Mouse (Mus musculus) forebrain, embryonic 15.5 days (tissue): ENCODE results near the gene Olfr71. TPM values are rescaled to one million over a fixed set of nuclear protein-coding genes. Genes with fewer than 3 reads are reported as not detected.

Source experiments
- ATAC-seq: fragments of 200-750 bp; cut with Nextera tagmentation; replicated peaks from 2 replicates; pipeline ENCODE4 v1.8.0; 2017; ENCODE audit warnings: mild to moderate bottlenecking, moderate TSS enrichment, moderate library complexity
- H3K27ac ChIP-seq: fragments of 300-500 bp; sonication (generic); replicated peaks from 2 replicates; pipeline ENCODE4 v1.5.1; 2015; ENCODE audit warnings: mild to moderate bottlenecking, inconsistent platforms
- H3K27me3 ChIP-seq: fragments of 300-500 bp; sonication (generic); 2 replicates; pipeline ENCODE4 v1.6.1; 2015; ENCODE audit warnings: inconsistent platforms
- H3K36me3 ChIP-seq: fragments of 300-500 bp; sonication (generic); 2 replicates; pipeline ENCODE4 v1.6.1; 2015; ENCODE audit warnings: mild to moderate bottlenecking, inconsistent platforms
- H3K4me1 ChIP-seq: fragments of 300-500 bp; sonication (generic); 2 replicates; pipeline ENCODE4 v1.6.1; 2015; ENCODE audit warnings: inconsistent platforms
- H3K4me2 ChIP-seq: fragments of 300-500 bp; sonication (generic); replicated peaks from 2 replicates; pipeline ENCODE4 v1.6.1; 2015; ENCODE audit warnings: mild to moderate bottlenecking, inconsistent platforms
- H3K4me3 ChIP-seq: fragments of 300-500 bp; sonication (generic); 2 replicates; pipeline ENCODE4 v1.5.1; 2015; ENCODE audit warnings: mild to moderate bottlenecking, inconsistent platforms
- H3K9ac ChIP-seq: fragments of 300-500 bp; sonication (generic); replicated peaks from 2 replicates; pipeline ENCODE4 v1.6.1; 2015; ENCODE audit warnings: mild to moderate bottlenecking, inconsistent platforms
- H3K9me3 ChIP-seq: fragments of 300-500 bp; sonication (generic); 2 replicates; pipeline ENCODE4 v1.6.1; 2016; ENCODE audit warnings: inconsistent platforms
- WGBS: fragments of 180-500 bp; shearing (Covaris S2); methylation state at CpG from one replicate; pipeline ENCODE4 v1.1.7; 2015; ENCODE audit warnings: mixed read lengths; 5-methylcytosine and 5-hydroxymethylcytosine counted together
- polyA plus RNA-seq: library from polyadenylated mRNA; unstranded; fragments of >200 nt; fragmentation: Nextera tagmentation; extraction: Ambion mirVana; gene quantifications from 2 replicates; pipeline ENCODE4 v1.2.1, GENCODE M21; 2015

The Olfr71 gene
- polyA plus RNA-seq, result not detected in 2 replicates

DNA sequence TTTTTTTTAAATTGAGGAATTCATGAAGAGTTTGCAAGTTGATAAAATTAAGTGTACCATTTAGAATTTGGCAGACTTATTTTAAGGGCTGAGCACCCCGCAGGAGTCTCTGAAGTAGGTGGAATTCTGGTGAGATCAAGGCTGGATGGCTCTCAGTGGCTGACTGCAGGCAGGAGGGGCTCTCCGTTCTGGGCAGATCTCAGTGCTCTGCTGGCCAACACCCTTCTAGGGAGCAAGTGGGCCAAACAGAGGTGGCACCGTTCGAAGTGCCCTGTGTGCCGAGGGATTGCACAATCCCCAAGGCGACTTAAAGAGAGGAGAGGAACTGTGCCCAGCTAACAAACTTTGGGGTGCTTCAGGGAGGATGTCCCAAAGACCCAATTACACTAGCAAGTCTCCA, at the start of gene Olfr71:
Gene Olfr71, minus strand, starts transcription at position 387 of the 400 bp plus-strand sequence.
- no peak within 1 kb of the TSS for H3K4me2 ChIP-seq
- H3K4me1 ChIP-seq, result peaks cover 5% of the 10 kb centered on the region
- H3K9me3 ChIP-seq, result no peaks in the 10 kb centered on the region
- H3K9ac ChIP-seq, result no peak within 1 kb of the TSS
- no peaks in the 10 kb centered on the region for H3K27me3 ChIP-seq
- no peaks in the 10 kb centered on the region for H3K36me3 ChIP-seq
- 79% methylated on average over 6 of the region's 6 CpGs for WGBS
- no peak within 1 kb of the TSS for H3K4me3 ChIP-seq
- no peak within 1 kb of the TSS for H3K27ac ChIP-seq
- no peak for ATAC-seq

DNA sequence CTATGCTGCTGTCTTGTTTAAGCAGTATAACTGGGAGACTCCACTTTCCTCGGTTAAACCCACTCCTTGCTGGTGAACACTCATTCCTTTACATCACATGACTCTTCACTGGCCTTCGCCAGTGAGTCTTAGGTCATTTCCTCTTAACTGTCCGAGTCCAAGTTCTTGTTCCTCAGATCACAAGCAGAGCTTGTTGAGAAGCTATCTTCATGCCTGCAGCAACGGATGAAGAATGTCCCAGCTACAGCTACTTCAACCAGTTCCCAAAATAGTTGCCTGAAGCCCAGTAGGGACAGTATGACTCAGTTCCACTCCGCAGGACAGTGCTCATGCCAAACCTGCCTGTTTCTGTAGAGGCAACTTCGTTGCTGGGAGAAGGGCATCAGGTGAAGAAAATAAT, 47.2 kb upstream of the Olfr71 start:
- Histone ChIP-seq H3K9ac (no peak overlapping the region), H3K4me2 (no peak overlapping the region), H3K9me3 (no peaks in the 10 kb centered on the region), H3K4me3 (no peak overlapping the region), H3K27ac (no peak overlapping the region), H3K4me1 (no peaks in the 10 kb centered on the region), H3K36me3 (no peaks in the 10 kb centered on the region), H3K27me3 (no peaks in the 10 kb centered on the region)
- WGBS, result 86% methylated on average over 6 of the region's 6 CpGs
- ATAC-seq, result no peak

DNA sequence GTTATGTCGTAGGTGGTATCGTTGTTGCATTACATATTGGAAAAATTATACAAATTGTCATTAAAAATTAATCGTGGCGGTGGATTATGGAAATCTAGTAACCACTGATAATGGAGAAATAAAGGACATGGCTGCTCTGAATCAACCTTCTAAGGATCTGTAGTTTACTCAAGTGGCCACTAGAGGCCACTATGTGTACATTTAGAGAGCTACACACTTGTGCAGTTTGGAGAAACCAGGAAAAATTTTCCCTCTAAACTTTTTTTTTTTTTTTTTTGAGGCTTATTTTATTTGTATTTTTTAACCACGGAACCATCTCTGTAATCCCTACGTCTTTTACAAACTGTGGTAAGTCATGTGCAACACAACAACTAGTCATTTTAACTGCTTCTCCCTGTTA, 35.1 kb upstream of the Olfr71 start:
- Histone ChIP-seq H3K27ac (no peak overlapping the region), H3K4me1 (no peaks in the 10 kb centered on the region), H3K9ac (no peak overlapping the region), H3K36me3 (no peaks in the 10 kb centered on the region), H3K27me3 (no peaks in the 10 kb centered on the region), H3K4me3 (no peak overlapping the region), H3K4me2 (no peak overlapping the region), H3K9me3 (no peaks in the 10 kb centered on the region)
- ATAC-seq, result no peak
- 20% methylated on average over 6 of the region's 6 CpGs for WGBS

DNA sequence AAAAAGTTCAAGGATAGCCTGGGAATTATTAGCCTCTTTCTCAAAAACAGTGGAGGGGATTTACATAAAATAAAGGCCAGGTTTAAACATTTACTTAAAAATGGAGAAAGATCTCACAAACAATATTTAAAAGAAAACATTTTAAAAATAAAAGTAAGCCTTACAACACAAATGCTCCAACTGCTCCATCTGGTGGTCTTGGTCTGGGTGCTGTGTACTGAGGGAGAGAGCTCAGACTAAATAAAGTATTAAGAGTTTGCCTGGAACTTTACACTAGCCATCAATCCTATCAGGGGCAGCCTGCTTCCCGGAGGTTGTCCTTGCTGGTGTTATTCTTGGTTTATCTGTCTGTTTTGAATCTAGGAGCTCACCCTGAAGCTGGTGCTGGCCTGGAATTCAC, 33.0 kb upstream of the Olfr71 start:
- Histone ChIP-seq H3K27me3 (no peaks in the 10 kb centered on the region), H3K9me3 (no peaks in the 10 kb centered on the region), H3K4me3 (no peak overlapping the region), H3K4me1 (no peaks in the 10 kb centered on the region), H3K9ac (no peak overlapping the region), H3K4me2 (no peak overlapping the region), H3K36me3 (no peaks in the 10 kb centered on the region), H3K27ac (no peak overlapping the region)
- WGBS, result 93% methylated on average over 1 of the region's 1 CpGs
- ATAC-seq, result no peak

DNA sequence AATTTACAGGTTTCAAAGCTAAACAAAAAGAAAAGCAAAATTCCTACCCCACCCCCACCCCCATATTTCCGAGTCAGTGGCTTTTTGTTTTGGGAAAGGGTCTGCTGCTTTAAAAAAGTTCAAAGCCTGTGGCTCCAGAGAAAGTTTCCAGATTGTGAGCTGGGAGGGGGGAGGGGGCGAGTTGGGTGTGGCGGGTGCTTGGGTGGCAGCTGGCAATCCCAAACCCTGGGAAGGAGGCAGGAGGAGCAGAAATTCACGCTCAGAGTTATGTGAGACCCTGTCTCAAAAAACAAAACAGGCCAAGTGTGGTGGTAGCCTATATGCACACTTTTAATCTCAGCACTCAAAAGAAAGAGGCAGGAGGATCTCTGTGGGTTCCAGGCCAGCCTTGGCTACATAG, 32.6 kb upstream of the Olfr71 start:
- Histone ChIP-seq H3K36me3 (no peaks in the 10 kb centered on the region), H3K9me3 (no peaks in the 10 kb centered on the region), H3K4me3 (no peak overlapping the region), H3K27me3 (no peaks in the 10 kb centered on the region), H3K27ac (no peak overlapping the region), H3K4me1 (no peaks in the 10 kb centered on the region), H3K4me2 (no peak overlapping the region), H3K9ac (no peak overlapping the region)
- 32% methylated on average over 4 of the region's 4 CpGs for WGBS
- ATAC-seq, result no peak

DNA sequence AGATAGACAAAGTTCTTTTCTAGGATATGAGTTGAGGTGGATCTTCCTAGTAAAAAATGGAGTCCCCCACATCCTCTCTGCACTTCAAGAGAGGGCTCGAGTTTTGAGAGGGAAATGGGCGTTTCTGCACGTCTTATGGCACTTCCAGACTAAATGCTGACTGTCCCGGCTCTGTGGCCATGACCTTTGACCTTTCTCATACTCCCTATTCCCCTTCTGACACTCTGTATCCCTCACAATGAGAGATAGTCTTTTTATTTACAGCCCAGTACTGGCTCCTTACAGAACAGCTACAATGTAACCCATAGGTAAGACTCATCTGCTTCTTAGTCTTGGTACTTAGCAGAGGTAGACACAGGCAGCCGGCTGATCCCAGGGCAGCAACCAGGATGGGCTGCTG, 31.5 kb upstream of the Olfr71 start:
- Histone ChIP-seq H3K9me3 (no peaks in the 10 kb centered on the region), H3K27ac (no peak overlapping the region), H3K9ac (no peak overlapping the region), H3K27me3 (no peaks in the 10 kb centered on the region), H3K4me3 (no peak overlapping the region), H3K36me3 (no peaks in the 10 kb centered on the region), H3K4me2 (no peak overlapping the region), H3K4me1 (no peaks in the 10 kb centered on the region)
- 82% methylated on average over 5 of the region's 5 CpGs for WGBS
- ATAC-seq, result no peak

DNA sequence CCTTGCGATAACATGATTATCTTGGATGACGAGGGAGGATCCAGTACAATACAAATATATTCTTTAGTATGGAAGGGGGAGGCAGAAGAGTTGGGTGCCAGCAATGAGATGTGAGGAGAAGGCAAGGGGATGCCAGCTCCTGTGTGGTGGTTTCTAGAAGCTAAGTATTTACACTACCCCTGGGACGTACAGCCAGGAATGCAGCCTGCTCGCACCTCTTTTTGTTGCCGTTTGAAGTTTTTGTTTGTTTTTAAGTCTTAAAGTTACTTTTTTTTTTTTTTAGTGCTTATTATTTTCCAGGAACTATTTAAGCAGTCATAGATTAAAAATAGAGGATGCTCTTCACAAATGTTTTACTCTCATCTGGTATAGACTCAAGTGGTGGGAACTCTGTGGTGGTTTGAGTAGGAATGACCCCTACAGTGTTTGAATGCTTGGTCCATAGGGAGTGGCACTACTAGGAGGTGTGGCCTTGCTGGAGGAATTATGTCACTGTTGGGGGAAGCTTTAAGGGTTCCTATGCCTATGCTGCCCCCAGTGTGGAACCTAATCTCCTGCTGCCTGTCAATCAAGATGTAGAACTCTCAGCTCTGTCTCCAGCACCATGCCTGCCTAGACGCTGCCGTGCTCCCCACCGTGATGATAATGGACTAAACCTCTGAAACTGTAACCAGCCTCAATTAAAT, 29.1 kb upstream of the Olfr71 start:
- no peaks in the 10 kb centered on the region for H3K36me3 ChIP-seq
- H3K9ac ChIP-seq, result no peak overlapping the region
- H3K4me3 ChIP-seq, result no peak overlapping the region
- no peak overlapping the region for H3K27ac ChIP-seq
- H3K9me3 ChIP-seq, result no peaks in the 10 kb centered on the region
- 76% methylated on average over 8 of the region's 8 CpGs for WGBS
- no peak for ATAC-seq
- no peaks in the 10 kb centered on the region for H3K27me3 ChIP-seq
- H3K4me2 ChIP-seq, result no peak overlapping the region
- no peaks in the 10 kb centered on the region for H3K4me1 ChIP-seq

DNA sequence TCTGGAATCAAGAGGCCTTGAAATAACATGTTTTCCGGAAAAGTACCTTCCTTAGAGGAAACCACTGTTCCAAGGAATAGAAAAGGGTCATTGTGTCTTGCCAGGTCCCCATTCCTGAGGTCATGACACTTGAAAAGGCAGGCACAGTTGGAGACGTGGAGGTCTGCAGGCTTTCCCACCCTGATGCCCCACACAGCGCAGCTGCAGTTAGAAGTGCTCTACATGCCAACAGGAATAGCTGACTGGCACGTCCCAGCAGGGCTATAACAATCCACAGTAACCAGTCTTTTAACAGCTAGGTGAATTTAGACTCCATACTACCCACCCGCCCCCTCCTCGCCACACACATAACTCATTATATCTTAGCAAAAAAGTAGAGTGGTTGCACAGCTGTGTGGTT, 27.1 kb upstream of the Olfr71 start:
- Histone ChIP-seq H3K4me3 (no peak overlapping the region), H3K4me2 (no peak overlapping the region), H3K27me3 (no peaks in the 10 kb centered on the region), H3K9ac (no peak overlapping the region), H3K9me3 (no peaks in the 10 kb centered on the region), H3K4me1 (no peaks in the 10 kb centered on the region), H3K36me3 (no peaks in the 10 kb centered on the region), H3K27ac (no peak overlapping the region)
- 57% methylated on average over 6 of the region's 6 CpGs for WGBS
- ATAC-seq, result no peak

DNA sequence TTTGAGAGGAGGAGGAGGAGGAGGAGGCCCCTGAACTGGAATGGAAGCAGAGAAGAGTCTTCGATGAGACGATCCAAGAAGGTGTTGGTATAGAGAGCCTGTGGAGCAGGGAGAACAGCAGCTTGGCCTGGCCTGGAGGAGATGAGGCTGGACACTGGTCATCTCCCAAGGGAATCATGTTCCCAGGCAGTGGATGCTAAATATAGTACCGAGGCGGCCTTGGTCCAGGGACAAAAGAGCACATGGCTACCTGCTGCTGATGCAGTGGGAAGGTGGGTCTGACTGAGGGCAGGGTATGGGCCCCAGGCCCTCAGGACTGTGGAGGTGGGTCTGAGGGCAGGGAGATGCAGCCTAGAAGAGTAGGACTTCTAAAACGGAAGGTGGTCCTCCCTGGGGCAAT, 23.1 kb upstream of the Olfr71 start:
- H3K27me3 ChIP-seq, result no peaks in the 10 kb centered on the region
- WGBS, result 86% methylated on average over 5 of the region's 5 CpGs
- H3K4me1 ChIP-seq, result no peaks in the 10 kb centered on the region
- H3K4me2 ChIP-seq, result no peak overlapping the region
- ATAC-seq, result no peak
- no peak overlapping the region for H3K4me3 ChIP-seq
- no peak overlapping the region for H3K9ac ChIP-seq
- no peaks in the 10 kb centered on the region for H3K9me3 ChIP-seq
- no peaks in the 10 kb centered on the region for H3K36me3 ChIP-seq
- no peak overlapping the region for H3K27ac ChIP-seq

DNA sequence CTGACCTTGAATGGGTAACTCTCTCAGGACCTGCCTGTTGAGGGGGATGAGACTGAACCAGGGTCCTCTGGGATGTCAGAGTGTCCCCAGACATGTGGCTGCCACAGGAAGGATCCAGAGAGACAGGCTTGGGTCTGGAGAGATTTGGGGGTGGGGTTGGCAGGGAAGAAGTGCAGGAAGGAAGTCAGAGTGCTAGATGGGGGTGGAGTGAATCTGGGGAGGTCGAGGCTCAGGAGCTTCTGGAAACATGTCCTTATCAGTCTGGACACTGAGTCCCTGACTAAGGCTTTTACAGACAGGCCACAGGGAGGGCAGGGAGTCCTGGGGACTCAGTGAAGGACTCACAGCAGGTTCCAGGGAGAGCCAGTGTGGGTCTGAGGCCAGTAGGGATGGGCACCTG, 22.1 kb upstream of the Olfr71 start:
- Histone ChIP-seq H3K4me1 (no peaks in the 10 kb centered on the region), H3K9ac (no peak overlapping the region), H3K4me2 (no peak overlapping the region), H3K27ac (no peak overlapping the region), H3K9me3 (no peaks in the 10 kb centered on the region), H3K27me3 (no peaks in the 10 kb centered on the region), H3K4me3 (no peak overlapping the region), H3K36me3 (no peaks in the 10 kb centered on the region)
- WGBS, result 30% methylated on average over 1 of the region's 1 CpGs
- no peak for ATAC-seq

DNA sequence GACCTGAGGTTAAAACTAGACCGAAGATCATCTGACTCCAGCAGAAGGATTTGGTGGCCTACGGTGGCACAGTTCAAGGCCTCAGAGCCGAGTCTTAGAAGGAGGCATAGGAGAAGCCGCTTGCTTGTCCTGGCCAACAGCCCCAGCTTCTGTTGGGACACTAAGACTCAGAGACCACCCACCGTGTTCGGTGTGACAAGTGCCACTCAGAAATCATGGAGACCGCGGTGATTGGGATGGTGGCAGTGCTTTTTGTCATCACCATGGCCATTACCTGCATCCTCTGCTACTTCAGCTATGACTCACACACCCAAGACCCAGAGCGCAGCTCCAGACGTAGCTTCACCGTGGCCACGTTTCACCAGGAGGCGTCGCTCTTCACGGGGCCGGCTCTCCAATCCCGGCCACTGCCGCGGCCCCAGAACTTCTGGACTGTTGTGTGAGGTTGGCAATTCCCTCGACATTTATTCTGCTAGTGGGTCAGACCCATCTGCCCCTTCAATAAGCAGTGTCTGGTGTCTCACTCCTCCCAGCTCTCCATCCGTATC, 20.8 kb upstream of the Olfr71 start:
- H3K4me2 ChIP-seq, result no peak overlapping the region
- WGBS, result 76% methylated on average over 21 of the region's 21 CpGs

DNA sequence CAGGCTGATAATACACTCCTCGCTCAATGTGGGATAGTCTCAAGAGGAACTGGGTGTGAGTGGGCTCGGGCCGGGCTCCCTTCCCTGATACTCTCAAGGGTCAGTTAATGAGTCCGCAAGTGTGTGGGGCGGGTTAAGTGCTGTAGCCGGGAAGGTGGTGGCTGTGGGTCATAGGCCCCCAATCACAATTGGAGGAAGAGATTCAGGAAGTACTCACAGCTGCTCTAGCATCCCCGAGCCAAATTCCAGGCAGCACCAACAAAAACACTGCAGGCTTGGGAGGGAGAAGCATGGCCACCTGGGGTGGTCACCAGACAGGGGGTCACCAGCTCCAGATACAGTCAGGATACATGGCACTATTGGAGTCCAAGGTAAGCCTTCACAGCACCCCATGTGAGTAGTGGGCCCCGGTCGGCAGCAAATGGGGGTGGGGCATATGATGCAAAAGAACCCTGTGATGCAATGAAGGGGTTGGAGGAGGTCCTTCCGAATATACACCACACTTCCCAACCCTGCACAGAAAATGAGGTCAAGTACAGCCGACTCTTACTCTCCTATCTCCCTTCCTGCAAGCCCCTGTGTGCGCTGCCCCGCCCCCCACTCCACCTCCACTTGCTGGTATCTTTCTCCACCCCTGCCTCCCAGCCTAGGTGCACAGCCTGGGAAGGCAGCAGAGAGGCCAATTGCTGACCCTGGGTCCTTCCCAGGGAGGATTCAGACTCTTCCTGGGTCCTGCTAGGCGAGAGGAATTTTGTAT, 19.9 kb upstream of the Olfr71 start, which contains the start of gene Spaar:
Gene Spaar, plus strand, starts transcription at position 241 of the 757 bp plus-strand sequence.
- Histone ChIP-seq H3K4me1 (no peaks in the 10 kb centered on the region), H3K9ac (no peak within 1 kb of the TSS), H3K27ac (no peak within 1 kb of the TSS), H3K36me3 (no peaks in the 10 kb centered on the region), H3K4me3 (no peak within 1 kb of the TSS), H3K27me3 (no peaks in the 10 kb centered on the region), H3K9me3 (no peaks in the 10 kb centered on the region), H3K4me2 (no peak within 1 kb of the TSS)
- no peak for ATAC-seq
- 77% methylated on average over 14 of the region's 14 CpGs for WGBS

More for the DNA sequence above, 20.8 kb upstream of the Olfr71 start:
- Histone ChIP-seq H3K4me1 (no peaks in the 10 kb centered on the region), H3K27me3 (no peaks in the 10 kb centered on the region), H3K4me3 (no peak overlapping the region), H3K36me3 (no peaks in the 10 kb centered on the region), H3K9ac (no peak overlapping the region), H3K9me3 (no peaks in the 10 kb centered on the region), H3K27ac (no peak overlapping the region)
- no peak for ATAC-seq
